ENCODE assay signal across 21 mouse cellular contexts in genomic region chr1:165484688-165485233, GRCm38 (mm10). TPM values are rescaled to one million over a fixed set of nuclear protein-coding genes. Genes with fewer than 3 reads are reported as not detected.
DNase-seq lines count a peak whose midpoint lies in the region; ATAC-seq and TF ChIP-seq lines count a peak whose summit lies in the region.
"Had no signal": no experiment of that assay in that cellular context is flagged by ENCODE, and none has a peak within 500 bp of the region (broad histone marks: within the 10 kb centered on the region; RNA-seq: fewer than 3 reads in every experiment).

Gene Adcy10 (plus strand): TSS chr1:165485183.

- no peak within 1 kb of the TSS for H3K4me3 ChIP-seq in lung, adult 2 months (replicated peaks; ENCODE audit: extremely low read depth, low read depth, low read length)
- H3K4me3 ChIP-seq: embryonic facial prominence, embryonic 10.5 days; forebrain, embryonic 15.5 days; heart, embryonic 13.5 days; limb, embryonic 15.5 days; neural tube, embryonic 12.5 days had no signal

- TF ChIP-seq POLR2A in lung, adult 2 months (IDR thresholded peaks at IDR 0.05; ENCODE audit: borderline replicate concordance, extremely low read depth, low read depth, low read length) = no peak

- ATAC-seq in monocyte, adult 5-6 weeks (replicated peaks; ENCODE audit: insufficient number of reproducible peaks, low FRiP score, low TSS enrichment, poor library complexity, severe bottlenecking) = peak; percentile 50; the same call in 1 of the 2 replicates
- ATAC-seq: forebrain, embryonic 15.5 days; hindbrain, postnatal 0 days had no signal

- no peak for TF ChIP-seq CTCF in lung, adult 2 months (IDR thresholded peaks at IDR 0.05; ENCODE audit: insufficient read depth, low read length)

- DNase-seq in adrenal gland, adult 8-10 months = peak; percentile 8
- DNase-seq in adrenal gland, adult 18-20 months (ENCODE audit: low spot score in 2 of 2) = no peak
- peak; percentile 14 for DNase-seq in lung, postnatal 25 days (ENCODE audit: low spot score)
- DNase-seq in lung, adult 2 months = no peak
- DNase-seq in fibroblast of lung, adult 2 months (ENCODE audit: low read depth) = peak; percentile 31
- DNase-seq in cerebellum, adult 11-12 months = no peak
- DNase-seq in layer of hippocampus, postnatal 36 days = no peak
- DNase-seq: cerebellum, adult 18-20 months; cerebellum, postnatal 36 days; heart, adult 11 months; heart, postnatal 36 days; kidney, adult 11 months; kidney, postnatal 36 days; right cerebral cortex, postnatal 25 days had no signal

- WGBS in lung, adult 2 months = 82% methylated on average over 8 of the region's 8 CpGs

- no peaks in the 10 kb centered on the region for H3K4me1 ChIP-seq in lung, adult 2 months (ENCODE audit: control insufficient read depth, insufficient read depth, low read length)
- H3K4me1 ChIP-seq: embryonic facial prominence, embryonic 10.5 days; forebrain, embryonic 15.5 days; heart, embryonic 13.5 days; limb, embryonic 15.5 days; neural tube, embryonic 12.5 days had no signal

RNA-seq across cellular contexts. Expression of gene Adcy10, which starts in this region (rescaled TPM):
- total RNA-seq in adrenal gland, adult 8-10 months (2022) = 1 to 10 TPM in 1 of 4 experiments, under 1 TPM in 3; 0.21 to 1.2 (median 0.39) TPM
- total RNA-seq in adrenal gland, adult 18-20 months (2021) = 1 to 10 TPM; 1.5 to 3.8 TPM
- 0.08 and 0.14 TPM in 2 replicates for polyA plus RNA-seq in lung, adult 2 months (2012; rRNA removed)
- total RNA-seq in monocyte, adult 5-6 weeks (2017) = 0.19 to 1.8 TPM (median 0.75 TPM) in 3 replicates
- total RNA-seq in layer of hippocampus, postnatal 36 days (2021) = under 1 TPM; 0.42 to 0.63 TPM
- total RNA-seq: heart, postnatal 36 days had no signal
- polyA plus RNA-seq: embryonic facial prominence, embryonic 10.5 days had no signal

Comparison
In these comparisons a context has a peak if more than half of its experiments do, and no peak if none do; other contexts are left out.
1. DNase-seq: peak in adrenal gland, adult 8-10 months (single experiment), lung, postnatal 25 days (single experiment) and fibroblast of lung, adult 2 months (single experiment); none in adrenal gland, adult 18-20 months (0 of 2), lung, adult 2 months (single experiment), cerebellum, adult 11-12 months (single experiment) and layer of hippocampus, postnatal 36 days (0 of 2).